Mouse (Mus musculus) thymus, adult 2 months (tissue): Measurements from ENCODE around the gene Ifi35. TPM values are rescaled to one million over a fixed set of nuclear protein-coding genes. Genes with fewer than 3 reads are reported as not detected.
A peak's percentile ranks its signal among the peaks of the same experiment; 100 is the strongest.
"Not testable (repeated sequence)": the region's sequence is repeated elsewhere in the genome, so short reads cannot be mapped to it uniquely, and the experiment has no call there.

ENCODE experiments used
- DNase-seq: peaks from one replicate; pipeline ENCODE4 v3.0.0; 2021
- H3K27ac ChIP-seq: fragments of 200-500 bp; 2 replicates; pipeline ENCODE4 v1.5.1; 2012; ENCODE audit warnings: low read length, control low read depth; ENCODE audit not compliant: control insufficient read depth, insufficient read depth
- H3K27me3 ChIP-seq: fragments of 200-500 bp; 2 replicates; pipeline ENCODE4 v1.6.1; 2012; ENCODE audit warnings: mild to moderate bottlenecking, low read length, moderate library complexity, mixed read lengths; ENCODE audit not compliant: control insufficient read depth, insufficient read depth
- H3K36me3 ChIP-seq: fragments of 200-500 bp; 2 replicates; pipeline ENCODE4 v1.6.1; 2012; ENCODE audit warnings: mild to moderate bottlenecking, low read length, moderate library complexity; ENCODE audit not compliant: control insufficient read depth, insufficient read depth
- H3K4me1 ChIP-seq: fragments of 200-500 bp; replicated peaks from 2 replicates; pipeline ENCODE4 v1.6.1; 2012; ENCODE audit warnings: low read length; ENCODE audit not compliant: control insufficient read depth, insufficient read depth
- H3K4me3 ChIP-seq: fragments of 200-500 bp; 2 replicates; pipeline ENCODE4 v1.5.1; 2012; ENCODE audit warnings: mild to moderate bottlenecking, low read length, control low read depth, moderate library complexity; ENCODE audit not compliant: control insufficient read depth, insufficient read depth
- CTCF ChIP-seq: fragments of 200-500 bp; IDR thresholded peaks from 2 replicates; pipeline ENCODE4 v1.5.1; 2012; ENCODE audit warnings: mild to moderate bottlenecking, control low read depth, low read length, moderate library complexity, borderline replicate concordance; ENCODE audit not compliant: control insufficient read depth, poor library complexity, insufficient read depth; ENCODE audit errors: extremely low read depth
- POLR2A ChIP-seq: fragments of 200-500 bp; IDR thresholded peaks from 2 replicates; pipeline ENCODE4 v1.6.1; 2012; ENCODE audit warnings: mild to moderate bottlenecking, low read length, control low read depth, moderate library complexity; ENCODE audit not compliant: control insufficient read depth, poor library complexity, insufficient read depth; ENCODE audit errors: extremely low read depth
- WGBS: fragments of 180-500 bp; shearing (Covaris S2); methylation state at CpG from one replicate; pipeline ENCODE4 v1.1.7; 2018; 5-methylcytosine and 5-hydroxymethylcytosine counted together
- polyA plus RNA-seq: library from polyadenylated mRNA; depleted of rRNA; stranded (reverse); fragments of >200 nt; gene quantifications from 2 replicates; pipeline ENCODE4 v1.2.3, GENCODE M21; 2012

The Ifi35 gene
- polyA plus RNA-seq, 1 experiment: 83.6 TPM

GRCm38 (mm10) chr11:101462583-101463440 is 14.6 kb downstream of the Ifi35 start:
- DNase-seq: no peak
- Histone ChIP-seq H3K27ac (no peak overlapping the region), H3K36me3 (peaks cover 16% of the 10 kb centered on the region; the same call in 1 of the 2 replicates), H3K4me1 (peaks cover 18% of the 10 kb centered on the region), H3K27me3 (no peaks in the 10 kb centered on the region), H3K4me3 (no peak overlapping the region)
- TF ChIP-seq POLR2A (no peak), CTCF (no peak)
- WGBS: 44% methylated on average over 13 of the region's 13 CpGs

DNA sequence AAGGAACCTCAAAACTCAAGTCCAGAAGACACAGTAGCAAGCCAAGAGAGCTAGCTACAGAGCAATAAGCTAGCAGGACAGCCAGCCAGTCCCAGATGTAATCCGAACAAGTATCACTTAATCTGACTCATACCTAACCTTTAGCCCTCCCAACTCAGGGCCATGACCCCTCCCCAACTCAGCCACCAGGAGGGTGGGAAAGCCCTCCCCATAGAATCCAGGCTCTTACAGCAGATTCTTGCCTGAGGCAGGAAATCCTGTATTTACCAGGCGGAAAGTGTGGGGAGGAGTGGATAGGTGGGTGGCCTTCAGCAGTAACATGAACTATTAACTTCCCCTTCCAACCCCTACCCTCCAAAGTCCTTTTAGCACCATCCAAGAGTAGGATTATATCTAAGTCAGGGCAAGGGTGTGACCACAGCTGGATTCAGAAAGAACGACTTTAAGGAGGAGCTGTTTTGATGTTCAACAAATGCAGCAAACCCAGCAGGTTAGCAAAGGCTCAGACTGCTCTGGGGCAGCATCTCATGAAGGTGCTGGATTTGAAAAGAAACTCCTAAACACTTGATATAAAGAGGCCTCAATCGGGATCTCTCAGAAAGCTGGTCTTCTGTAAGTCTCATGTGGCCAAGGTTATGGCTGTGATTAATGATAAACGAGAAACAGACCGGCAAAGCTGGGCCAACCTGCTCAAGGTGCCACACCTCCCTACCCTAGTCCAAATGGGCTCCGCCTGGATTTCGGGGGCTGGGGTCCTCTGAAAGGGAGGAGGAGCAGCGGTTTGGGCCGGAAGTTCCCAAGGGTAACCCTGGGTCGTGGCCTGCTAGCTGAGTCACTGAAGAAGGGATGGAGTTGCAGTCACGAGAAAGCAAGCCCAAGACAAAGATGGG is 16.2 kb downstream of the Ifi35 start, which contains the start of gene Rnd2:
Gene Rnd2 (plus strand): TSS at position 789 of the 890 bp plus-strand sequence.
- H3K36me3 ChIP-seq: peaks cover 3% of the 10 kb centered on the region; the same call in 1 of the 2 replicates
- TF ChIP-seq CTCF: no peak
- no peak for TF ChIP-seq POLR2A
- H3K4me3 ChIP-seq: peak within 1 kb of the TSS; percentile 92
- 11% methylated on average over 12 of the region's 12 CpGs for WGBS
- H3K4me1 ChIP-seq: peaks cover 24% of the 10 kb centered on the region
- H3K27ac ChIP-seq: no peak within 1 kb of the TSS
- no peaks in the 10 kb centered on the region for H3K27me3 ChIP-seq
- DNase-seq: no peak

DNA sequence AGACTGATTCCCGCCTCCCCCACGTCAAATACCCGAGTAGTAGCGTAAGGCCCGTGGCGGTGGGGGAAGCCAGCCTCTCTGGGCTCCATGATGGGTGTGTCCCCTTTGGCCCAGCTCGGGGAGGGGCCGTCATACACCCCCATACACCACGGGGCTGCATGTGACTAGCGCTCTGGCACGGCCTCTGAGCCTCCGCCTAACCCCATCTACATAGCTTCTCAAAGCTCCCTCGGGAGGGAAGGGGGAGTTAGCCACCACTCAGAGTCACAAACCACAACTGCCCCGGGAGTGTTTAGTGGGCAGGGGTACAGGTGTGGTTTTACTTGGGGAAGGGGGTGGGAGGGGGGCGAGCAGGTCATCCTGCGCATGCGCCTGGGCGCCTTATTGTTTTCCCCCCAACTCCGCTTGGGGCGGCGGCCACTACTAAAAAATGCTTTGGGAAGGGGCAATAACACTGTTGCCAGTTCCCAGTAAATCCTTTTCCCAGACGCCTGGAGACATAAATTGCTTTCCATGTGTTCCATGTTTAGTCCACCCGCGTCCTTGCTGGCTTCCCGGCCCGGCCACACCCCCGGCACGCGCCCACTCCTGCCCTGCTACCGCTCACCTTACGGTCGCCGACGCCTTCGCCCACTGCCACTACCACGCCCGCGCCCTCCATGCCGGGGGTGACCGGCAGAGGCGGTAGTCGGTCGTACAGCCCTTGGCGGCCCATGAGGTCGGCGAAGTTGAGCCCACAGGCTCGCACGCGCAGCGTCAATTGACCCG is 17.1 kb downstream of the Ifi35 start:
- peak overlapping the region; percentile 92 for H3K4me3 ChIP-seq
- H3K36me3 ChIP-seq: peaks cover under 1% of the 10 kb centered on the region; the same call in 1 of the 2 replicates
- no peaks in the 10 kb centered on the region for H3K27me3 ChIP-seq
- TF ChIP-seq POLR2A (no peak), CTCF (no peak)
- peak; percentile 31 for DNase-seq
- H3K4me1 ChIP-seq: peaks cover 24% of the 10 kb centered on the region
- under 1% methylated on average over 51 of the region's 51 CpGs for WGBS
- H3K27ac ChIP-seq: no peak overlapping the region

GRCm38 (mm10) chr11:101465869-101466551 is 17.8 kb downstream of the Ifi35 start, which contains the start of gene Vat1:
TSS of gene Vat1 (minus strand) at chr11:101466230.
- H3K4me1 ChIP-seq: peaks cover 24% of the 10 kb centered on the region
- peak; percentile 60 for DNase-seq
- peak within 1 kb of the TSS; percentile 92 for H3K4me3 ChIP-seq
- H3K27ac ChIP-seq: no peak within 1 kb of the TSS
- TF ChIP-seq POLR2A: no peak
- TF ChIP-seq CTCF: no peak
- no peaks in the 10 kb centered on the region for H3K27me3 ChIP-seq
- under 1% methylated on average over 60 of the region's 60 CpGs for WGBS
- H3K36me3 ChIP-seq: no peaks in the 10 kb centered on the region

- peaks cover 24% of the 10 kb centered on the region for H3K4me1 ChIP-seq
- H3K36me3 ChIP-seq, H3K27ac ChIP-seq, H3K4me3 ChIP-seq, H3K27me3 ChIP-seq, DNase-seq: not testable (repeated sequence)
- WGBS: 65% methylated on average over 5 of the region's 5 CpGs
Measured at GRCm38 (mm10) chr11:101466552-101466950, 18.3 kb downstream of the Ifi35 start.
